Mouse (Mus musculus) thymus, postnatal 25 days (tissue): ENCODE data around the gene Senp6.

Experiments used
- DNase-seq: peaks from one replicate; pipeline ENCODE4 v3.0.0; 2022

The Senp6 gene

DNA sequence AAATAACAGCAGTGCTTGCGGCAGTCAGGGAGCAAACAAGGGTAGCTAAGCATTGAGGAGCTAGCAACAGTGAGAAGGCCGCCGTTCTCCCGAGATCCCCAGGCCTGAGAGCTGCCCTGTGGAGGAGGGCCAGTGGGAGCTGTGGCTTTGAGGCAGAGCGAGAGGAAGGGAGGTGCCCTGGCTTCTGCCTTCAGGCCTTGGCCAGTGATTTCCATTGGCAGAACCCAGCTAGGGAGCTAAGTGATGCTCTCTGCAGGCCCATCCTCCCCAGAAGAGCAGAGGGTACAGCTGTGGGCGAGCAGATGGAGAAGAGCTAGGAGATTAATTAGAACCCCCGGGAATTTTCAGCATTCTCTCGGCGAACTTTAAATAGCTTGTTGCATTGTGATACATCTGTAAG is 106.9 kb downstream of the Senp6 start:
- no peak for DNase-seq

DNA sequence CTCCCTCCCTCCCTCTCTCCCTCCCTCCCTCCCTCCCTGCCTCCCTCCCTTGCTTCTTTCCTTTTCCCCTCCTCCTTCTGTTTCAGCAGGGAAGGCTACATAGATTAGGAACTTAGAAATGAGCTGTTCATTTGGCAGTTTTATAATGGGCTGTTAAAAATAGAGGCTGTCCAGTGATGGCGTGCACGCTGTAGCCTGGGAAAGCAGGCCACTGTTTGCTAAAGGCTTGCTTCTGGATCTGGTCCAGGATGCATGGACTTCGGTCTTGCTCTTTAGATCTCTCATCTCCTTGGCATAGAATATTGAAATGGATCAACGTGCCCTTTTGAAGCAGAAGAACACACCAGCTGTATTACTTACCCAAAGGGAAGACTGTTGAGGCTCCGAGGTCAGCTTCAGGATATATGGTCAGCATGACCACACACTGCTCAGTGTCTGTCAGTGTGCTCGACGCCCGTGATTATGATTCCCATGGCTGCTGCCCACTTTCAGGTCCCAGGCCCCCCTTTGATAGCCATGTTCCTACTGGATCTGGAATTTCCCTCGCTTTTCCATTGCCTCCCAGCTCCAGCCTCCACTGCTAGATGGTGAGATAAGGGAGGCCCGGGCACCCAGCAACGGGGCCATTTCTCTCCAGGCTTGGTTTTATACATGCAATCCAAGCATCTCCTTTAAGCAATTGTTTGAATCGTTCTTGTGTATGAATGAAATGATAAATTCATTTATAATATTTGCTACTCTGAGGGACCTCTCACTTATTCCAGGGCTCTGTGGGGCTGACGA is 110.2 kb downstream of the Senp6 start:
- no peak for DNase-seq

DNA sequence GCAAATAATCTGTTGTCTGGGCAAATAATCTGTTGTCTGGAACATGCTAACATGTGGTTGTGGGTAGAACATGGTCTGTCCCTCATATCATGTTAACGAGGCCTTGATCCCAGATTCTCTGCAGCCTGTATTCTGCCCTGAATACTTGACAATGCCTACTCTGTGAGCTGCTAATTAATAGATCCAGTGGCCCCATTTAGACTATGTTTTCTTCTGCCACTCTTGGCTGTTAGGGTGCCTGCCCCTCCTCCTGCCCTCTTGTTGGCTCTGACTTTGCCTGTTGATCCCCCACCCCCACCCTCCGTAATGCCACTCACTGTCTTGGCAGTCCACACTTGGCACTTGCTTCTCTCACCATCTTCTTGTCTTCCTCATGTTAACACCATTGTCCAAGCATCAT is 112.0 kb downstream of the Senp6 start:
- no peak for DNase-seq

GRCm38 (mm10) chr9:80179688-80180087 is 113.0 kb downstream of the Senp6 start:
- DNase-seq: no peak

DNA sequence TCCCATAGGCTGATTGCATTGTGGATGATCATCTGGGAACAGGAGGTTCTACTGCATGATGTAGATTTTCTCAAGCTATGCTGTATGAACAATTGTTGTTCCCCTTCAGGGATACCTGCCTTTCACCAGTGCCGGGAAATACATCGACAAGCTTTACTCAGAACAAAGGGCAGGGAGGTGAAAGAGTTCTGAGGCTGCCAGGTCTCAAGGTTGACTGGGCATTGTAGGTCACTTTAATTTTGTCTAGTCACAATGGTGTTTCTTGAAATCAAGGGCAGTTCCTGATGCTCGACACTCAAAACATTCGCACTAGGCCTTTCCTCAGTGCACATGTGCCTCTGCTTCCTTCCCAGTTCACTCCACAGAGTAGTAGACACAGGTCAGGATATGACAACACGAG is 114.1 kb downstream of the Senp6 start:
- no peak for DNase-seq

- no peak for DNase-seq
These were observed 115.0 kb downstream of the Senp6 start for GRCm38 (mm10) chr9:80181692-80182091.

GRCm38 (mm10) chr9:80184138-80184537 is 117.4 kb downstream of the Senp6 start:
- no peak for DNase-seq

- no peak for DNase-seq
These were observed 119.0 kb downstream of the Senp6 start for GRCm38 (mm10) chr9:80185737-80186136.

- no peak for DNase-seq
These were observed 120.0 kb downstream of the Senp6 start for GRCm38 (mm10) chr9:80186693-80187092.

DNA sequence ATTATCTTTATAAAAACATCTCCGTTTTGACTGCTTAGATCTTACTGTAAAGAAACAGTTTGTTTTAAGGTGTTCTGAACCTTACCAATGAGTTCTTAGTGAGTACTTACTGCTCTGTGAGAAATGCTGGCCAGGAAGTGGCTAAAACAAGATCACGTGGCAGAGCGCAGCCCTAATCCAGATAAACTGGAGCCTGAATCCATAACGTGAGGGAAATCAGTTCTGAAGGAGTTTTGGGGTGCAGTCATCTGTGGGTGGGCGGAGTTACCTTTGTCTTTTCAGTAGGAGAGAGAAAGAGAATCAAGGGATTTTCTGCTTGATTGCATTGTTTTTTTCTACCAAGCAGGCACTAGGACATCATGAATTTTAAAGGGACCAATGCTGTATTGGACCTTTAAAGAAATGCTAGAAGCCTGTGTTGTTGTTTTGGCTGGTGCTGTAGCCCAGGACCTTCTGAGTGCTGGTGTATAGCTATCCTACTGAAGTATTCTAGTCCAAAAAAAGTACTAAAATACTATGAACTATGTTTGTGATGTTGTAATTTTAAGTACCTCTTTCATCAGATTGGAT is 121.7 kb downstream of the Senp6 start:
- DNase-seq: no peak

DNA sequence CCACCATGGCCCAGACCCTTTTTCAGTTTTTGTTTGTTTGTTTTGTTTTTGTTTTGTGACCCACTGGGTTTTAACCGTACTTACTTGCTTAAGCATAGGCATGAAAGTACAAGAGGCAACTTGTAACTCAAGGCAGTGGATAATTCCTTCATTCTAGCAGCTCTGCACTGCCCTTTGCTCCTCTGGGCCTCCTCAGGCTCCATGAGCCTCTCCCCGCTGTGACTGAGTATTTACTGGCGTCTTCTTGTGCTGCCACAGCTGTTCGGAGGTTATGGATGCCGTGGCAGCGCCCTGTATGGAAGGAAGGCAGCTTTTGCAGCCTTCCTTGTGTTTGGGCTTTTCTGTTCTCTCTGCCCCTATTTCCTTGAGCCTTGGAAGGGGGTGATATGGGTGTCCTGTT is 124.5 kb downstream of the Senp6 start:
- no peak for DNase-seq

GRCm38 (mm10) chr9:80192324-80192723 is 125.6 kb downstream of the Senp6 start:
- no peak for DNase-seq

DNA sequence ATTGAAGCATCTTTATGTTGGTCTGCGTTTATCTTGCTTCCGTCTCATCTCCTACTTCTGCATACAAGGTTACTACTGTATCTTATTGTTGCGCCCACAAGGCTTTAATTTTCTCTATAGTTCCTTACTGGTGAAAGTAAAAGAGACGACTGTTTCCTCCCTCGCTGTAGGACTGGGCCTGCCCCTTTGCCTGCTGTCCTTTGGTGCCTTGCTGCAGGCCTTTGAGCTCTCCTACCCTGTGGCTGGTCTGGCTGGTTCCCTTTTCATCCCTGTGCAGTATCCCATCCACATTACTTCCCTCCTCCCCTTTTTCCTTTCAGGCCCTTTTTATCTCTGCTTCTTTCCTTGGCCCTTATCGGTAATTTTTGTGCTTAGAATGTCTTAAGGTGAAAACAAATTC is 127.7 kb downstream of the Senp6 start:
- no peak for DNase-seq
